11 mouse cellular contexts compared by ENCODE assay signal in the genomic region with DNA sequence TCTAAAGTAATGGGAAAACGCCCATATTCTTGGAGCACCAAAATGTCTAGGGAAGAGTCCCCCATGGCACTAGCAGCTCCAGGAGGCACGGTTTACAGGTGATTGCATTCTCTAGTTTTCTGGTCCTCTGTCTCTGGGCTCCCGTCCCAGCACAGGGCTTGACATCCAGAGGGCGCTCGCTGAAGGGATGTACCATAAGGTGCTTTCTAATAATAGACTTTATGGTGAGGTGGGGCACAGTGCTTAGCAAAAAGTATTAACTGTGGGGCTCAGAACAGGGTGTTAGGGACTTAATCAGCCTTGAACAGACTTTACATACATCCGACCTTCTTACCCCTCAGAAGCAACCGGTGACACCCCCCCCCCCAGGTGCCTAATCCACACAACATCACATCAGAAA. TPM values are rescaled to one million over a fixed set of nuclear protein-coding genes. Genes with fewer than 3 reads are reported as not detected.
A peak's percentile ranks its signal among the peaks of the same experiment; 100 is the strongest.
DNase-seq lines count a peak whose midpoint lies in the region; ATAC-seq and TF ChIP-seq lines count a peak whose summit lies in the region.
"Had no signal": no experiment of that assay in that cellular context is flagged by ENCODE, and none has a peak within 500 bp of the region (broad histone marks: within the 10 kb centered on the region; RNA-seq: fewer than 3 reads in every experiment).

No protein-coding gene starts in this region.

- H3K27ac ChIP-seq in kidney, adult 2 months (ENCODE audit: insufficient read depth, low read depth, low read length): no peak overlapping the region
- H3K27ac ChIP-seq in ES-Bruce4 (ENCODE audit: insufficient read depth, low read length): no peak overlapping the region
- H3K27ac ChIP-seq in hindbrain, embryonic 16.5 days (ENCODE audit: low read depth, low read length): no peak overlapping the region
- H3K27ac ChIP-seq: forebrain, embryonic 13.5 days; midbrain, embryonic 12.5 days; neural tube, embryonic 15.5 days had no signal

- TF ChIP-seq POLR2A in kidney, adult 2 months (IDR thresholded peaks at IDR 0.05; ENCODE audit: low read depth, low read length): no peak
- TF ChIP-seq POLR2A in ES-Bruce4 (IDR thresholded peaks at IDR 0.05; ENCODE audit: insufficient read depth, low read length): no peak

- no peak for TF ChIP-seq EP300 in ES-Bruce4 (IDR thresholded peaks at IDR 0.05; ENCODE audit: insufficient read depth, low read depth, low read length)

- intact Hi-C loops in gastrocnemius, postnatal 14 days (cut with DNase I; ENCODE audit: low total_unique reads): loop anchor here (10.0 kb wide), 1 partner anchor 130 kb away; no protein-coding TSS in a partner anchor

- no peaks in the 10 kb centered on the region; the same call in 1 of the 2 replicates for H3K27me3 ChIP-seq in kidney, adult 2 months (replicated peaks; ENCODE audit: control insufficient read depth, insufficient read depth, low read length)
- H3K27me3 ChIP-seq in C2C12 (ENCODE audit: control insufficient read depth, insufficient read depth, insufficient read length) (no peaks in the 10 kb centered on the region), ES-Bruce4 (ENCODE audit: control insufficient read depth, insufficient read depth, low read length, poor library complexity, severe bottlenecking) (no peaks in the 10 kb centered on the region)
- H3K27me3 ChIP-seq in hindbrain, embryonic 16.5 days (replicated peaks; ENCODE audit: control insufficient read depth, insufficient read depth, low read length): no peaks in the 10 kb centered on the region
- H3K27me3 ChIP-seq: forebrain, embryonic 13.5 days; midbrain, embryonic 12.5 days; neural tube, embryonic 15.5 days had no signal

- no peaks in the 10 kb centered on the region for H3K4me1 ChIP-seq in kidney, adult 2 months (ENCODE audit: control insufficient read depth, insufficient read depth, low read length)
- no peaks in the 10 kb centered on the region for H3K4me1 ChIP-seq in ES-Bruce4 (ENCODE audit: control insufficient read depth, insufficient read depth, low read length)
- H3K4me1 ChIP-seq in hindbrain, embryonic 16.5 days (ENCODE audit: control insufficient read depth, insufficient read depth, low read depth, low read length): no peaks in the 10 kb centered on the region
- H3K4me1 ChIP-seq: midbrain, embryonic 12.5 days had no signal

- no peak overlapping the region for H3K9ac ChIP-seq in ES-Bruce4 (ENCODE audit: low read depth, poor library complexity, severe bottlenecking)
- H3K9ac ChIP-seq in hindbrain, embryonic 16.5 days (ENCODE audit: low read depth, low read length): no peak overlapping the region
- H3K9ac ChIP-seq: forebrain, embryonic 13.5 days; midbrain, embryonic 12.5 days; neural tube, embryonic 15.5 days had no signal

- no peak overlapping the region for H3K4me2 ChIP-seq in hindbrain, embryonic 16.5 days (ENCODE audit: low read length)
- H3K4me2 ChIP-seq: forebrain, embryonic 13.5 days; midbrain, embryonic 12.5 days; neural tube, embryonic 15.5 days had no signal

- no peak for ATAC-seq in hindbrain, embryonic 16.5 days
- ATAC-seq: forebrain, embryonic 13.5 days had no signal

- DNase-seq in kidney, adult 2 months: peak; percentile 25
- DNase-seq in kidney, adult 9 months: no peak
- peak; percentile 14 for DNase-seq in gastrocnemius, postnatal 14 days
- DNase-seq in thymus, adult 18-20 months: no peak
- no peak for DNase-seq in spleen, adult 18-20 months

- H3K36me3 ChIP-seq in kidney, adult 2 months (ENCODE audit: control insufficient read depth, insufficient read depth, low read length): no peaks in the 10 kb centered on the region
- H3K36me3 ChIP-seq in C2C12 (ENCODE audit: control insufficient read depth, insufficient read depth) (no peaks in the 10 kb centered on the region), ES-Bruce4 (ENCODE audit: control insufficient read depth, insufficient read depth, low read length, poor library complexity, severe bottlenecking) (no peaks in the 10 kb centered on the region)
- no peaks in the 10 kb centered on the region for H3K36me3 ChIP-seq in hindbrain, embryonic 16.5 days (ENCODE audit: control insufficient read depth, insufficient read depth, low read length)
- H3K36me3 ChIP-seq: midbrain, embryonic 12.5 days; neural tube, embryonic 15.5 days had no signal

- no peaks in the 10 kb centered on the region for H3K79me2 ChIP-seq in C2C12 (ENCODE audit: control insufficient read depth, insufficient read depth)

- no peak overlapping the region for H3ac ChIP-seq in C2C12 (ENCODE audit: control insufficient read depth, insufficient read length, low read depth)

- TF ChIP-seq CTCF in kidney, adult 2 months (conservative IDR thresholded peaks at IDR 0.05; ENCODE audit: insufficient read depth, insufficient read length, low read depth, low read length): peak; percentile 50
- peak; percentile 10 for TF ChIP-seq CTCF in C2C12 (IDR thresholded peaks at IDR 0.05; ENCODE audit: control insufficient read depth, insufficient read depth, insufficient read length)
- TF ChIP-seq CTCF in ES-Bruce4 (IDR thresholded peaks at IDR 0.05; ENCODE audit: low read depth, low read length): peak; percentile 15

- H3K4me3 ChIP-seq in kidney, adult 2 months (ENCODE audit: insufficient read depth, low read depth, low read length): no peak overlapping the region
- H3K4me3 ChIP-seq in C2C12 (ENCODE audit: insufficient read depth, poor library complexity, severe bottlenecking) (no peak overlapping the region), ES-Bruce4 (ENCODE audit: low read depth, low read length) (no peak overlapping the region)
- H3K4me3 ChIP-seq in hindbrain, embryonic 16.5 days (ENCODE audit: low read length): no peak overlapping the region
- H3K4me3 ChIP-seq: forebrain, embryonic 13.5 days; midbrain, embryonic 12.5 days; neural tube, embryonic 15.5 days had no signal

- 63% methylated on average over 7 of the region's 7 CpGs for WGBS in kidney, adult 2 months
- WGBS in hindbrain, embryonic 16.5 days: 74% methylated on average over 7 of the region's 7 CpGs

- no peaks in the 10 kb centered on the region; the same call in 1 of the 2 replicates for H3K9me3 ChIP-seq in ES-Bruce4 (replicated peaks; ENCODE audit: control insufficient read depth, insufficient read depth, low read length, poor library complexity, severe bottlenecking)
- H3K9me3 ChIP-seq in hindbrain, embryonic 16.5 days (ENCODE audit: control insufficient read depth, low read length): no peaks in the 10 kb centered on the region
- H3K9me3 ChIP-seq: forebrain, embryonic 13.5 days; midbrain, embryonic 12.5 days; neural tube, embryonic 15.5 days had no signal

- H3K79me3 ChIP-seq in C2C12 (ENCODE audit: low read depth): no peaks in the 10 kb centered on the region

TF ChIP-seq in C2C12, 6 proteins besides CTCF, POLR2A, EP300 and RAD21:
- TF ChIP-seq CEBPB (IDR thresholded peaks at IDR 0.05; ENCODE audit: low read depth) (no peak), MAX (IDR thresholded peaks at IDR 0.05) (no peak), MYOG (IDR thresholded peaks at IDR 0.05; ENCODE audit: control insufficient read depth, extremely low read depth, insufficient read length) (no peak), USF1 (IDR thresholded peaks at IDR 0.05; ENCODE audit: low read depth) (no peak), FOSL1 (IDR thresholded peaks at IDR 0.05; ENCODE audit: insufficient read depth, low read length, poor library complexity, severe bottlenecking) (no peak), MYOD1 (IDR thresholded peaks at IDR 0.05; ENCODE audit: control insufficient read depth, insufficient read length, low read depth) (no peak)

RNA-seq across cellular contexts. Expression of a gene that starts 17.2 kb away (rescaled TPM):
- 0.11 and 0.19 TPM in 2 replicates for polyA plus RNA-seq in kidney, adult 2 months (2012; rRNA removed)
- polyA plus RNA-seq in C2C12 (2012; fragmentation: generic; extraction: Trizol) (not detected), ES-Bruce4 (2011; ENCODE audit: insufficient read depth, insufficient read length, low read depth, missing spikeins) (not detected in 2 replicates)
- total RNA-seq in gastrocnemius, postnatal 14 days (2021): not detected
- polyA plus RNA-seq in hindbrain, embryonic 16.5 days (2015; fragmentation: Nextera tagmentation; extraction: Ambion mirVana): 0.16 TPM in 1 of 2 replicates, not detected in the other
- polyA plus RNA-seq: forebrain, embryonic 13.5 days; neural tube, embryonic 15.5 days had no signal

RNA-seq across cellular contexts. Expression of a gene that starts 32.6 kb away (rescaled TPM):
- 24.8 and 25.2 TPM in 2 replicates for polyA plus RNA-seq in kidney, adult 2 months (2012; rRNA removed)
- 9.9 TPM for polyA plus RNA-seq in C2C12 (2012; fragmentation: generic; extraction: Trizol)
- polyA plus RNA-seq in ES-Bruce4 (2011; ENCODE audit: insufficient read depth, insufficient read length, low read depth, missing spikeins): 11.7 and 12.0 TPM in 2 replicates
- total RNA-seq in gastrocnemius, postnatal 14 days (2021): 10 to 100 TPM in 1 of 2 experiments, 1 to 10 TPM in 1; 9.0 to 10.0 TPM
- polyA plus RNA-seq in hindbrain, embryonic 16.5 days (2015; fragmentation: Nextera tagmentation; extraction: Ambion mirVana): 48.7 and 52.4 TPM in 2 replicates

Comparison
In these comparisons a context has a peak if more than half of its experiments do, and no peak if none do; other contexts are left out.
1. DNase-seq: peak in kidney, adult 2 months (single experiment) and gastrocnemius, postnatal 14 days (single experiment); none in kidney, adult 9 months (single experiment), thymus, adult 18-20 months (0 of 2) and spleen, adult 18-20 months (0 of 2).
2. Peak in every context shown above with its lines, with median percentiles within 50 percentile points of each other: CTCF ChIP-seq.